Mouse (Mus musculus) liver, postnatal 0 days (tissue): ENCODE measurements around the gene Kremen1.

ENCODE experiments used
- CTCF ChIP-seq: sonication (generic); IDR thresholded peaks from 2 replicates; pipeline ENCODE4 v1.5.1; 2016; ENCODE audit warnings: antibody characterized with exemption, low read depth
- EP300 ChIP-seq: IDR thresholded peaks from 2 replicates; pipeline ENCODE4 v1.6.1; 2016; ENCODE audit warnings: antibody characterized with exemption, low read depth, mild to moderate bottlenecking

DNA sequence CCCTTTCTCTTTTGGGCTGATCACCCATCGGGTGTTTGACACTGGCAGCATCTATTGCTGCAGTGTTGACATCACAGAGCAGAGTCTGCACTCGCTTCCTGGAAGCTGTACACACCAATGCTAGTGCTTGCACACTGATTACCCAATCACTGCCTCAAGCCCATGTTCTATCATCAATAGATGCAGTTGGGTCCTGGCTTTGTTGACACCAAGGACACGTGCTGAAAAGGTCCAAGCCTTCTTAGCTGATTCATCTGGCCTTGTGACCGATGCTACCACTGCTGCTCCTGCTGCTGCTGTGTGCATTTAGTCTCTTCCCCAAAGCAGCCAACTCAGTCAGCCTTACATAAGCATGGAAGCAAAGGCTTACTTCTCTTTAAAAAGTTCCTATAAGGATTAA, 73.2 kb downstream of the Kremen1 start:
- TF ChIP-seq EP300 (no peak), CTCF (no peak)
